Mouse (Mus musculus) olfactory bulb, adult 2 months (tissue): ENCODE measurements around the gene Rhox6.
"Not testable (repeated sequence)": the region's sequence is repeated elsewhere in the genome, so short reads cannot be mapped to it uniquely, and the experiment has no call there.

Source experiments
- CTCF ChIP-seq: fragments of 200-500 bp; IDR thresholded peaks from 2 replicates; pipeline ENCODE4 v1.5.1; 2012; ENCODE audit warnings: low read depth, mild to moderate bottlenecking, low read length, moderate library complexity; ENCODE audit not compliant: insufficient read depth
- POLR2A ChIP-seq: fragments of 200-500 bp; IDR thresholded peaks from 2 replicates; pipeline ENCODE4 v1.6.1; 2012; ENCODE audit warnings: mild to moderate bottlenecking, low read depth, low read length, moderate library complexity; ENCODE audit not compliant: insufficient read depth

DNA sequence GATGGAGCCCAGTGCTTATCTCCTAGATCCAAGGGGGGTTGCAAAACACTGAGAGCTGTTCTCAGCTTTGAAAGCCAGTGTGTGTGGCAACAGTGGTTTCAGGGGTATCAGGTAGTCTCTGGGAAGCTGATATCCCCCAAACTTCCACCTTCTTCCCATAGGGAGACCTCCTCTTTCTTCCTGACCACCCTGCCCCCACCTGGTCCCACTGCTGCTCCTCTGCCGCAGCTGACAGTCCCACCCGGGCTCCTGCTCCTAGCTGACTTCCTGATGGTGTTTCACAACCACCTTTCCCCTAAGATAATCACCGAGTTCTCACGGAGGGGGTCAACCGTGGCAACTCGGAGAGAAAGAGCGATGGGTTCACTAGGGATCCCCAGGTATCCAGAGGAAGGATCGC, 4.7 kb downstream of the Rhox6 start, which contains the start of gene Rhox7a:
- TF ChIP-seq POLR2A, CTCF: not testable (repeated sequence)
